Mouse (Mus musculus): ENCODE data around the gene Ccn2. TPM values are rescaled to one million over a fixed set of nuclear protein-coding genes. Genes with fewer than 3 reads are reported as not detected.
A peak's percentile ranks its signal among the peaks of the same experiment; 100 is the strongest.

Gene Ccn2
- polyA plus RNA-seq, 1 experiment from 2014 or later = 3.0 TPM

DNA sequence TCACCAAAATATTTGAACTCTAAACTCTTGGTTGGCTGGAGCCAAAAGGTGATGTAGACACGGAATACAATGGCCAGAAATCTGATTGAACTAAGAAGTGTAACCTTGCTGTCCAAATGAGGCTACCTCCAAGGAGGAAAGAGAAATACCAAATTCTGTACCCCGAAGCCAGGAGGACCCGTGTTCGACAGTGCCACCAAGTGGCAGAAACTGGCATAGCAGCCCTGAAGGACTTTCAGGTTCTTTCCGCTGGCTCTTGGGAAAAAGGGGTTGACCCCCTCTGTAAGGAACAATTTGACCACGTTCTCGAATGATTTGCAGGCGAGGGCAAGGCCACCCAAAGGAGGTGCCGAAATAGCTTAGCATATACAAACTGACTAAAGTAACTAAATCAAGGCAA lies 26.3 kb downstream of the Ccn2 start:
- Histone ChIP-seq H3K27me3 (replicated peaks; ENCODE audit: control insufficient read depth, insufficient read depth, low read length) (no peaks in the 10 kb centered on the region), H3K9ac (replicated peaks; ENCODE audit: low read depth, low read length) (no peak overlapping the region), H3K4me2 (ENCODE audit: low read length) (no peak overlapping the region), H3K4me3 (replicated peaks; ENCODE audit: low read length) (no peak overlapping the region), H3K27ac (ENCODE audit: low read length) (no peak overlapping the region), H3K4me1 (replicated peaks; ENCODE audit: control insufficient read depth, insufficient read depth, low read length) (no peaks in the 10 kb centered on the region; the same call in 1 of the 2 replicates), H3K9me3 (ENCODE audit: control insufficient read depth, low read length) (0 out of 2 replicates have a peak, but pooled peaks cover 2% of the 10 kb centered on the region), H3K36me3 (ENCODE audit: control insufficient read depth, insufficient read depth) (no peaks in the 10 kb centered on the region)
- ATAC-seq = no peak
- WGBS = 41% methylated on average over 9 of the region's 9 CpGs

DNA sequence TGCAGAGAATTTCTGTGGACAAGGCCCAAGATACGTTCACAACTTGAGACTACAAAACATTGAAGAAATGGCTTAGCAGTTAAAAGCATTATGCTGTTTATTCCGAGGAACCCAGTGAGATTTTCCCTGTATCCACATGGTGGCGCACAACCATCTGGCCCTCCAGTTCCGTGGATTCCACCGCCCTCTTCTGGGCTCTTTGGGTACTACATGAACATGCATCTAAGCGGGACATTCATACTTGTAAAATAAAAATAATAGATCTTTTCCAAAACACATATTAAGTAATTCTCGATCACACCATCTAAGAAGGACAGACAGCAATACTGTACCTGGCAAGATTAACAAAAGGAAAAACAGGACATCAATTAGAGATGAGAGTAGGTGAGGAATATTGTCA lies 27.3 kb downstream of the Ccn2 start:
- Histone ChIP-seq H3K36me3 (ENCODE audit: control insufficient read depth, insufficient read depth) (no peaks in the 10 kb centered on the region), H3K27ac (ENCODE audit: low read length) (no peak overlapping the region), H3K4me1 (replicated peaks; ENCODE audit: control insufficient read depth, insufficient read depth, low read length) (no peaks in the 10 kb centered on the region; the same call in 1 of the 2 replicates), H3K9me3 (ENCODE audit: control insufficient read depth, low read length) (0 out of 2 replicates have a peak, but pooled peaks cover 2% of the 10 kb centered on the region), H3K4me2 (ENCODE audit: low read length) (no peak overlapping the region), H3K9ac (replicated peaks; ENCODE audit: low read depth, low read length) (no peak overlapping the region), H3K4me3 (replicated peaks; ENCODE audit: low read length) (no peak overlapping the region), H3K27me3 (replicated peaks; ENCODE audit: control insufficient read depth, insufficient read depth, low read length) (no peaks in the 10 kb centered on the region)
- 32% methylated on average over 7 of the region's 7 CpGs for WGBS
- no peak for ATAC-seq

DNA sequence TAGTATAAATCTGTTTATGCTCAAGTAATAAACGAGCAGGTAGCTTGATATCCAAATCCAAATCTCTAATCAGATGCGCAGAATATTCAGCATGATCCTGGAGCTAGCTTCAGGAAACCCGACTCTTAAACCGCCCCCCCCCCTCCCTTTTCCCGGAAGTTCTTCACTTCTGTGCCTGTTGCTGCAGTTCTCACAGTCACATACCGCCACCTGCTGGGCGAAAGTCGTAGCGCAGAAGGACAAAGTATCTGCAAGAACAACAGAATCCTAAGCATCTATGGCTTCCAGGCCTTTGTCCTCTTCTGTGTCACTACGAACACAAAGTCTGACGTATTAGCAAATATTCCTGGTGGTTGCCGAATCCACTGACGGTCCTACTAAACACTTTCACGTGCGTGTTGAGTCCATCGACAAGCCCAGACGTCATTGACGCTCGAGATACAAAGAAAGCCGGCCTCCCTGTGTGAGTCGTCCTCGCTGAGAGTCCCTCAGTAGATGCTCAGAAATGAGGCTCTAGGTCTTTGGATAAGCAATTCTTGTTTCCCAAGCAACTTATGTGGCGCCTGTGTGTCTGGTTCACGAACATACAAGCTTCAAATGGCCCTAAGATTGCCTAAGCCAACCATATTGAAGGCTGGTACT lies 29.9 kb downstream of the Ccn2 start:
- no peak overlapping the region for H3K27ac ChIP-seq (ENCODE audit: low read length)
- 35% methylated on average over 24 of the region's 24 CpGs for WGBS
- no peaks in the 10 kb centered on the region for H3K36me3 ChIP-seq (ENCODE audit: control insufficient read depth, insufficient read depth)
- no peak overlapping the region for H3K4me2 ChIP-seq (ENCODE audit: low read length)
- no peak overlapping the region for H3K4me3 ChIP-seq (replicated peaks; ENCODE audit: low read length)
- peak; percentile 70 for ATAC-seq
- H3K9me3 ChIP-seq (ENCODE audit: control insufficient read depth, low read length) = no peaks in the 10 kb centered on the region
- no peaks in the 10 kb centered on the region for H3K27me3 ChIP-seq (replicated peaks; ENCODE audit: control insufficient read depth, insufficient read depth, low read length)
- H3K9ac ChIP-seq (replicated peaks; ENCODE audit: low read depth, low read length) = no peak overlapping the region
- no peaks in the 10 kb centered on the region; the same call in 1 of the 2 replicates for H3K4me1 ChIP-seq (replicated peaks; ENCODE audit: control insufficient read depth, insufficient read depth, low read length)

DNA sequence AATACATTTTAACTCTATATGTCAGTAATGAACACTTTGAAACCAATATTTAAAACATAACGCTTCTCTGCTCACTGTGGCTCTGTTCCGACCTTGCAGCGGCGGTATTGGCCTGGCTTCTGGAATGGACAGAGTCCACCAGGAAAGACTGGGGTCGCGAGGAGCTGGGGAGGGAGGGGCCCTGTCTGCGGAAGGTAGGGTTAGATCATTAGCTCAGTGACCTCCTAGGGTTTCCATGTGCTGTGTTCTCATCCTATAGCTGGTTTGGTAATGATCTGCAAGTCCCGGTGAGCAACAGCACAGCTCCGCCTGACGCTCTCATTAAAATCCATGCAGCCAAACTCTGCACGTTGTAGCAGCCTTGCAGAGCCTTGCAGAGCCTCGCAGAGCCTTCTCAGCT lies 32.0 kb downstream of the Ccn2 start:
- H3K9me3 ChIP-seq (ENCODE audit: control insufficient read depth, low read length) = no peaks in the 10 kb centered on the region
- H3K36me3 ChIP-seq (ENCODE audit: control insufficient read depth, insufficient read depth) = no peaks in the 10 kb centered on the region
- 66% methylated on average over 12 of the region's 12 CpGs for WGBS
- H3K9ac ChIP-seq (replicated peaks; ENCODE audit: low read depth, low read length) = no peak overlapping the region
- no peak overlapping the region for H3K27ac ChIP-seq (ENCODE audit: low read length)
- H3K27me3 ChIP-seq (replicated peaks; ENCODE audit: control insufficient read depth, insufficient read depth, low read length) = no peaks in the 10 kb centered on the region
- ATAC-seq = no peak
- H3K4me1 ChIP-seq (replicated peaks; ENCODE audit: control insufficient read depth, insufficient read depth, low read length) = no peaks in the 10 kb centered on the region; the same call in 1 of the 2 replicates
- no peak overlapping the region for H3K4me3 ChIP-seq (replicated peaks; ENCODE audit: low read length)
- no peak overlapping the region for H3K4me2 ChIP-seq (ENCODE audit: low read length)

DNA sequence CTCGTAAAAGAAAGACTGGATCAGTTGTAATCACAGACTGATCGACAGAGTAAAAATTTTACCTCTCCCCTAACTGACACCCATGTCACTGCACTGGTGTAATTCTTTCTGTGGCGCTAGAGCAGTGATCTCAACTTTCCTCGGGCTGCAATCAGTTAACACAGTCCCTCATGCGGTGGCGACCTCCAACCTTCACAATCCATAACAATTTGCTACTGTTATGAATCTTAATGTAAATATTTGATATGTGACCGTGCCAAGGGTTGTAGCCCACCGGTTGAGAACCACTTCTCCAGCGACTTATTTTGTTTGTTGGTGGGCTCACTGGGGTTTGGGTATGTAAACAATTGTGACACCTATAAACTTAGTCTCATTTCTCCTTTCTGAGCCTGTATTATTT lies 33.2 kb downstream of the Ccn2 start:
- WGBS = 87% methylated on average over 9 of the region's 9 CpGs
- no peak for ATAC-seq

DNA sequence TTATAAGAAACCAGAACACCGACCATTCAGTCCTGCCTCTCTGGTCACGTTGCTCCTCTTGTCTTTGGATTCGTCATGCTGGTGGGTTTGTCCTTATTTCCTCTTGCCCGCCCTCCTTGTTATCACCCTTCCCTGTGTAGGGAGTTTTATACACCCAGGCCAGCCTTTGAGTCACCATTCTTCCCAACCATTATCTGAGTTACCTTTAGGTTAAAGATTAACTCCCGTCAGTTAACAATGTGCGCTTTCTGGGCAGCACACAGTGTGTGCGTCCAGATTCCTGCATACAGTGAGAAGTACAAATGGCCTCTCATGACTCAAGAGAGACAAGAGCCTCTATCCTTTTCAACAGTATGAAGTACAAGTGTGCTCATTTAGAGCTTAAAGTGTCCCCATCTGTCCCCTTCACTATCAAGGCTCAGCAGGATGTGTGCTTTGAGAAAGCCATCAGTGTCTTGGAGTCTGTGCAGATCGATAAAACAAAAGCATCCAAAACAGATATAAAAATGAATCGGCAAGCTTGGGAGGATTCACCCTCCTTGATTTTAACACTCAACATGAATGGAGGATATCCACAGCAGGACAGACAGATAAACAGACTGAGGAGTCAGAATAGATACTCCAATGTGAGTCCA lies 34.0 kb downstream of the Ccn2 start:
- ATAC-seq = no peak
- 86% methylated on average over 9 of the region's 9 CpGs for WGBS
- H3K4me3 ChIP-seq (replicated peaks; ENCODE audit: low read length) = no peak overlapping the region
- H3K27ac ChIP-seq (ENCODE audit: low read length) = no peak overlapping the region
- H3K27me3 ChIP-seq (replicated peaks; ENCODE audit: control insufficient read depth, insufficient read depth, low read length) = no peaks in the 10 kb centered on the region
- H3K36me3 ChIP-seq (ENCODE audit: control insufficient read depth, insufficient read depth) = no peaks in the 10 kb centered on the region
- H3K9ac ChIP-seq (replicated peaks; ENCODE audit: low read depth, low read length) = no peak overlapping the region
- no peaks in the 10 kb centered on the region for H3K9me3 ChIP-seq (ENCODE audit: control insufficient read depth, low read length)
- H3K4me1 ChIP-seq (replicated peaks; ENCODE audit: control insufficient read depth, insufficient read depth, low read length) = no peaks in the 10 kb centered on the region; the same call in 1 of the 2 replicates
- H3K4me2 ChIP-seq (ENCODE audit: low read length) = no peak overlapping the region

More for the DNA sequence above, 33.2 kb downstream of the Ccn2 start:
- Histone ChIP-seq H3K27me3 (replicated peaks; ENCODE audit: control insufficient read depth, insufficient read depth, low read length) (no peaks in the 10 kb centered on the region), H3K4me1 (replicated peaks; ENCODE audit: control insufficient read depth, insufficient read depth, low read length) (no peaks in the 10 kb centered on the region; the same call in 1 of the 2 replicates), H3K4me2 (ENCODE audit: low read length) (no peak overlapping the region), H3K27ac (ENCODE audit: low read length) (no peak overlapping the region), H3K4me3 (replicated peaks; ENCODE audit: low read length) (no peak overlapping the region), H3K36me3 (ENCODE audit: control insufficient read depth, insufficient read depth) (no peaks in the 10 kb centered on the region), H3K9me3 (ENCODE audit: control insufficient read depth, low read length) (no peaks in the 10 kb centered on the region), H3K9ac (replicated peaks; ENCODE audit: low read depth, low read length) (no peak overlapping the region)

DNA sequence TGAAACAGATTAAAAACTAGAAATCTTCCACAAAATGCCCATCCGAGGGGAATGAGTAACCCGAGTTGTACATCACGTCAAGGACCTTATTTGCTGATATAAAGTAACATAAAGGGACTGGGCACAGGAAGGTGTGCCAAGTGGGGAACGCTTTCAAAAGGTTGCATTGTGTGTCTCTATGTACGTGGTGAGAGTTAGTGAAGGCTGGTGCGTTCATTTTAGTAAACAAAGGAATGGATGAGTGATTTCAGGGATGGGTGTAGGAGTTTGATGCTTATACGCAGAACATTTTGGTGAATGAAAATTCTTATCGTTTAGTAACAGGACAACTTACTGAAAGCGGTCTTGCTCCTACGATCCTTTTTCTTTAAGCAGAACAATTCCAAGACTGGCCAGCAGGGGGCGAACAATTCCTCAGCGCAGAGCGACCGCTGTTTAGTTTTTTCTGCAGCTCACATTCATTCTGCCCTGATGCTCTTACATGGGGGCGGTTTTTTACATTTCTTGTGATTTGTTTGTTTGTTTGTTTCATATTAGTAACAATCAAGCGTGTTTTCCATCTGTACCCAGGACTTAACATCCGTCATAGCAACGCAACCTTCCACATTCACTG lies 35.3 kb downstream of the Ccn2 start:
- 19% methylated on average over 18 of the region's 18 CpGs for WGBS
- Histone ChIP-seq H3K27me3 (replicated peaks; ENCODE audit: control insufficient read depth, insufficient read depth, low read length) (no peaks in the 10 kb centered on the region), H3K27ac (ENCODE audit: low read length) (no peak overlapping the region), H3K9me3 (ENCODE audit: control insufficient read depth, low read length) (no peaks in the 10 kb centered on the region), H3K36me3 (ENCODE audit: control insufficient read depth, insufficient read depth) (no peaks in the 10 kb centered on the region), H3K9ac (replicated peaks; ENCODE audit: low read depth, low read length) (no peak overlapping the region), H3K4me1 (replicated peaks; ENCODE audit: control insufficient read depth, insufficient read depth, low read length) (no peaks in the 10 kb centered on the region), H3K4me2 (ENCODE audit: low read length) (peak overlapping the region; percentile 27), H3K4me3 (replicated peaks; ENCODE audit: low read length) (peak overlapping the region; percentile 20)
- peak; percentile 79 for ATAC-seq

DNA sequence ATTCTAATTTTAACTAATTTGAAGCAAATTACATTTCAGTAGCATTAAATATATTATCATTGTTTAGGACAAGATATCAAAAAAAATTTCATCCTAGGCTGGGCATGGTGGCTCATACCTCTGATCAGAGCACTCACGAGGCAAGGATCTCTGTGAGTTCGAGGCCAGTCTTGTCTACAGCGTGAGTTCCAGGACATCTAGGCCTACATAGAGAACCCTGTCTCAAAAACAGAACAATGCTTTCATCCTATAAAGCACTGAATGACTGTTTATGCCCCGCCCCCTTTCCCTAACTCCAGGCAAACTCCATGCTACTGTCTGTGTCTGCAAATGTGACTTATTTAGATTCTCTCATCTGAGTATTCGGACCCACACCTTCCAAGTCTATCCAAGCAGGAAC lies 35.9 kb downstream of the Ccn2 start:
- no peak overlapping the region for H3K9ac ChIP-seq (replicated peaks; ENCODE audit: low read depth, low read length)
- no peaks in the 10 kb centered on the region for H3K36me3 ChIP-seq (ENCODE audit: control insufficient read depth, insufficient read depth)
- no peaks in the 10 kb centered on the region for H3K27me3 ChIP-seq (replicated peaks; ENCODE audit: control insufficient read depth, insufficient read depth, low read length)
- no peak for ATAC-seq
- H3K4me1 ChIP-seq (replicated peaks; ENCODE audit: control insufficient read depth, insufficient read depth, low read length) = no peaks in the 10 kb centered on the region
- H3K4me2 ChIP-seq (ENCODE audit: low read length) = no peak overlapping the region
- 93% methylated on average over 5 of the region's 5 CpGs for WGBS
- no peak overlapping the region for H3K4me3 ChIP-seq (replicated peaks; ENCODE audit: low read length)
- no peaks in the 10 kb centered on the region for H3K9me3 ChIP-seq (ENCODE audit: control insufficient read depth, low read length)
- no peak overlapping the region for H3K27ac ChIP-seq (ENCODE audit: low read length)

DNA sequence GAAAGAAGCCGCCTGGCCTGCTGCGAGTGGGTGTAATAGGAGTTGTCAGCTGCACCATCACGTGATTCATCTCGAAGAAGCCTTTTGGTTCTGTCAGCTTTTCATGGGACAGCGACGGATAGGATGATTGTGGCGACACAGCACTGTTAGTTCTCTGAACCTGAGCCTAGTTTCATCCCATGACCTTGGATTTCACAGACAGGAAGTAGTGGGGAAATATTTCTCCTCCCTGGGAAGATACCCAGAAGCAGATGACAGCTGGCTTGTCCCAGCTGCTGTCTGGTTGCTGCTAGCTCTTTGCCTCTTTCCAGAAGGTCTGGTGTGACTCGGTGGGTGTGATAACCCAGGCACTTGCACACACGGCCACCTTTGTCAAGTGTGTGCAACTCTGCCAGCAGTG lies 39.0 kb downstream of the Ccn2 start:
- no peaks in the 10 kb centered on the region for H3K27me3 ChIP-seq (replicated peaks; ENCODE audit: control insufficient read depth, insufficient read depth, low read length)
- no peak for ATAC-seq
- no peak overlapping the region for H3K4me3 ChIP-seq (replicated peaks; ENCODE audit: low read length)
- H3K9me3 ChIP-seq (ENCODE audit: control insufficient read depth, low read length) = no peaks in the 10 kb centered on the region
- H3K36me3 ChIP-seq (ENCODE audit: control insufficient read depth, insufficient read depth) = no peaks in the 10 kb centered on the region
- H3K4me1 ChIP-seq (replicated peaks; ENCODE audit: control insufficient read depth, insufficient read depth, low read length) = no peaks in the 10 kb centered on the region
- no peak overlapping the region for H3K27ac ChIP-seq (ENCODE audit: low read length)
- 83% methylated on average over 9 of the region's 9 CpGs for WGBS
- no peak overlapping the region for H3K9ac ChIP-seq (replicated peaks; ENCODE audit: low read depth, low read length)
- no peak overlapping the region for H3K4me2 ChIP-seq (ENCODE audit: low read length)
